Mouse (Mus musculus): Measurements from ENCODE around the gene Ttc9c.

- TF ChIP-seq CTCF (IDR thresholded peaks at IDR 0.05; ENCODE audit: control insufficient read depth, insufficient read depth, insufficient replicate concordance, low read depth, low read length) (no peak), POLR2A (IDR thresholded peaks at IDR 0.05; ENCODE audit: control insufficient read depth, low read depth, low read length) (no peak)
Measured at GRCm38 (mm10) chr19:8763276-8763675, 55.9 kb downstream of the Ttc9c start.
